Mouse (Mus musculus) lung, adult 2 months (tissue): Measurements from ENCODE around the gene Rnf39. TPM values are rescaled to one million over a fixed set of nuclear protein-coding genes. Genes with fewer than 3 reads are reported as not detected.

Experiments
- DNase-seq: peaks from one replicate; pipeline ENCODE4 v3.0.0; 2022
- H3K4me1 ChIP-seq: fragments of 200-500 bp; 2 replicates; pipeline ENCODE4 v1.6.1; 2011; ENCODE audit warnings: low read length; ENCODE audit not compliant: control insufficient read depth, insufficient read depth
- H3K4me3 ChIP-seq: fragments of 200-500 bp; replicated peaks from 2 replicates; pipeline ENCODE3; 2011; ENCODE audit warnings: low read depth, mild to moderate bottlenecking, control low read depth, low read length; ENCODE audit errors: extremely low read depth
- CTCF ChIP-seq: fragments of 200-500 bp; IDR thresholded peaks from 2 replicates; pipeline ENCODE4 v1.5.1; 2011; ENCODE audit warnings: mild to moderate bottlenecking, low read length, control low read depth; ENCODE audit not compliant: insufficient read depth
- POLR2A ChIP-seq: fragments of 200-500 bp; IDR thresholded peaks from 2 replicates; pipeline ENCODE4 v1.6.1; 2011; ENCODE audit warnings: low read depth, mild to moderate bottlenecking, control low read depth, low read length, borderline replicate concordance; ENCODE audit errors: extremely low read depth
- WGBS: fragments of 180-500 bp; shearing (Covaris S2); methylation state at CpG from one replicate; pipeline ENCODE4 v1.1.7; 2018; 5-methylcytosine and 5-hydroxymethylcytosine counted together
- polyA plus RNA-seq: library from polyadenylated mRNA; depleted of rRNA; stranded (reverse); fragments of >200 nt; gene quantifications from 2 replicates; pipeline ENCODE4 v1.2.3, GENCODE M21; 2012; rRNA removed

Rnf39 gene
- polyA plus RNA-seq, 1 experiment: 42.1 TPM

- DNase-seq: no peak
- no peak overlapping the region for H3K4me3 ChIP-seq
Observed at GRCm38 (mm10) chr17:36995448-36995847, 52.7 kb downstream of the Rnf39 start.

GRCm38 (mm10) chr17:36997033-36997735 is 54.5 kb downstream of the Rnf39 start:
- 23% methylated on average over 7 of the region's 7 CpGs for WGBS
- Histone ChIP-seq H3K4me1 (no peaks in the 10 kb centered on the region), H3K4me3 (no peak overlapping the region)
- peak; percentile 82 for DNase-seq
- TF ChIP-seq CTCF (peak; percentile 87), POLR2A (no peak)

More at GRCm38 (mm10) chr17:36995448-36995847, 52.7 kb downstream of the Rnf39 start:
- WGBS: 66% methylated on average over 3 of the region's 3 CpGs
- TF ChIP-seq POLR2A (no peak), CTCF (no peak)
- no peaks in the 10 kb centered on the region for H3K4me1 ChIP-seq

Other genes with a start within 250 kb of the Rnf39 start
- gene H2-M10.5, start 170.0 kb upstream of the Rnf39 start, polyA plus RNA-seq: not detected in 2 replicates
- not detected in 2 replicates for gene H2-M10.6, start 130.7 kb upstream of the Rnf39 start, polyA plus RNA-seq
- gene Trim26, start 105.8 kb upstream of the Rnf39 start, polyA plus RNA-seq: 34.5 and 48.7 TPM in 2 replicates
- gene Trim15, start 75.7 kb upstream of the Rnf39 start, polyA plus RNA-seq: 0.14 and 0.30 TPM in 2 replicates
- 0.07 and 0.25 TPM in 2 replicates for gene Trim10, start 73.3 kb upstream of the Rnf39 start, polyA plus RNA-seq
- gene Trim40, start 52.8 kb upstream of the Rnf39 start, polyA plus RNA-seq: 0.17 TPM in 2 replicates
- gene Trim31, start 44.8 kb upstream of the Rnf39 start, polyA plus RNA-seq: 0.10 TPM in 1 of 2 replicates, not detected in the other
- 42.8 and 58.3 TPM in 2 replicates for gene Ppp1r11, start 8.8 kb downstream of the Rnf39 start, polyA plus RNA-seq
- gene Znrd1, start 15.6 kb downstream of the Rnf39 start, polyA plus RNA-seq: 23.8 and 30.3 TPM in 2 replicates
- gene Znrd1as, start 15.7 kb downstream of the Rnf39 start, polyA plus RNA-seq: 1.1 and 1.4 TPM in 2 replicates
- gene 2410137M14Rik, start 38.3 kb downstream of the Rnf39 start, polyA plus RNA-seq: 0.14 and 0.18 TPM in 2 replicates
- 0.58 and 1.2 TPM in 2 replicates for gene H2-M5, start 46.6 kb downstream of the Rnf39 start, polyA plus RNA-seq
- gene Zfp57, start 58.2 kb downstream of the Rnf39 start, polyA plus RNA-seq: 12.8 and 21.6 TPM in 2 replicates
- not detected in 2 replicates for gene Mog, start 80.5 kb downstream of the Rnf39 start, polyA plus RNA-seq
- 38.0 and 46.1 TPM in 2 replicates for gene Gabbr1, start 103.0 kb downstream of the Rnf39 start, polyA plus RNA-seq
- not detected in 2 replicates for gene Olfr90, start 145.6 kb downstream of the Rnf39 start, polyA plus RNA-seq
- gene Olfr91, start 155.4 kb downstream of the Rnf39 start, polyA plus RNA-seq: not detected in 2 replicates
- not detected in 2 replicates for gene Olfr92, start 177.2 kb downstream of the Rnf39 start, polyA plus RNA-seq
- not detected in 2 replicates for gene Olfr93, start 218.6 kb downstream of the Rnf39 start, polyA plus RNA-seq